Mouse (Mus musculus) bone marrow macrophage, adult 2 months (primary cell): ENCODE data around the gene Slc26a8.
A peak's percentile ranks its signal among the peaks of the same experiment; 100 is the strongest.

Source experiments
- CTCF ChIP-seq: IDR thresholded peaks from 2 replicates; pipeline ENCODE4 v1.5.1; 2012; ENCODE audit warnings: low read depth, mild to moderate bottlenecking, low read length, moderate library complexity
- POLR2A ChIP-seq: IDR thresholded peaks from 2 replicates; pipeline ENCODE4 v1.6.1; 2012; ENCODE audit warnings: mild to moderate bottlenecking, low read depth, low read length, borderline replicate concordance

GRCm38 (mm10) chr17:28648607-28649370 lies 41.2 kb downstream of the Slc26a8 start:
- TF ChIP-seq CTCF, result peak; percentile 76
- TF ChIP-seq POLR2A, result no peak
